ENCODE assay signal across 8 mouse cellular contexts in the genomic region with DNA sequence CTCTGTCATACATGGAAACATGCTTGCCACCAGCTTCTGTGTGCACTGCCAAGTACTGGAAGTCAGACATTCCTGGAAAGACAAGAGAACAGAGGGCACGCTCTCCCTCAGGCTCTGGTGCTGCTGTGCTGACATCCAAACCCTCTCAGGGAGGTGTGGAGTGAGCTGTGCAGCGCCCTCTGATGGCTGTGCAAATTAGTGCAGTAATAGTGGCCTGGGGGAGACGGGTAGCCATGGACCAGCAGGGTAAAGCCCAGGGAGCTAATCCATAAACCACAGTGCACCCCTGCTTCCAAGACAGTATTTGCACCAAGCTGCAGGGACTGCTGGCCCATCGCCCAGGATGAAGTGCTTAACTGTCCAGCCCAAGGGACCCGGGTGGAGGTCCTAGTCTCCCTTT. TPM values are rescaled to one million over a fixed set of nuclear protein-coding genes. Genes with fewer than 3 reads are reported as not detected.
DNase-seq lines count a peak whose midpoint lies in the region; TF ChIP-seq lines count a peak whose summit lies in the region.
"Had no signal": no experiment of that assay in that cellular context is flagged by ENCODE, and none has a peak within 500 bp of the region (broad histone marks: within the 10 kb centered on the region; RNA-seq: fewer than 3 reads in every experiment).

No protein-coding gene starts in this region.

- TF ChIP-seq EP300 in ES-Bruce4 (IDR thresholded peaks at IDR 0.05; ENCODE audit: insufficient read depth, low read depth, low read length): no peak

- no peaks in the 10 kb centered on the region for H3K9me3 ChIP-seq in ES-Bruce4 (replicated peaks; ENCODE audit: control insufficient read depth, insufficient read depth, low read length, poor library complexity, severe bottlenecking)

- H3K4me3 ChIP-seq in ES-Bruce4 (ENCODE audit: low read depth, low read length): no peak overlapping the region

- H3K4me1 ChIP-seq in ES-Bruce4 (ENCODE audit: control insufficient read depth, insufficient read depth, low read length): no peaks in the 10 kb centered on the region

- peak; percentile 54 to 61 for DNase-seq in layer of hippocampus, postnatal 10 days (ENCODE audit: low spot score in 2 of 2)
- DNase-seq in layer of hippocampus, adult 8-10 months (ENCODE audit: low spot score in 2 of 2): no peak
- peak; percentile 26 for DNase-seq in WW6 (ENCODE audit: low read depth, low spot score)
- DNase-seq in lung, postnatal 14 days: peak; percentile 25
- no peak for DNase-seq in cerebellum, adult 11-12 months
- DNase-seq in heart, adult 9 months (ENCODE audit: low spot score in 2 of 2): no peak

- TF ChIP-seq POLR2A in ES-Bruce4 (IDR thresholded peaks at IDR 0.05; ENCODE audit: insufficient read depth, low read length): no peak

- H3K27ac ChIP-seq in ES-Bruce4 (ENCODE audit: insufficient read depth, low read length): no peak overlapping the region

- H3K9ac ChIP-seq in ES-Bruce4 (ENCODE audit: low read depth, poor library complexity, severe bottlenecking): no peak overlapping the region

- TF ChIP-seq CTCF in ES-Bruce4 (IDR thresholded peaks at IDR 0.05; ENCODE audit: low read depth, low read length): peak; percentile 84

- H3K27me3 ChIP-seq in ES-Bruce4 (ENCODE audit: control insufficient read depth, insufficient read depth, low read length, poor library complexity, severe bottlenecking): no peaks in the 10 kb centered on the region

- peaks cover 9% of the 10 kb centered on the region; the same call in 1 of the 2 replicates for H3K36me3 ChIP-seq in ES-Bruce4 (ENCODE audit: control insufficient read depth, insufficient read depth, low read length, poor library complexity, severe bottlenecking)

RNA-seq across cellular contexts. Expression of gene Gtf3c5, which starts 5.5 kb away (rescaled TPM):
- total RNA-seq in layer of hippocampus, postnatal 10 days (2021): 10 to 100 TPM; 19.2 to 19.5 TPM
- 10 to 100 TPM; 18.6 to 21.2 (median 19.5) TPM for total RNA-seq in layer of hippocampus, adult 8-10 months (2022)
- 29.0 TPM in 2 replicates for polyA plus RNA-seq in ES-Bruce4 (2011; ENCODE audit: insufficient read depth, insufficient read length, low read depth, missing spikeins)

RNA-seq across cellular contexts. Expression of gene Cel, which starts 14.8 kb away (rescaled TPM):
- not detected for total RNA-seq in layer of hippocampus, postnatal 10 days (2021)
- total RNA-seq in layer of hippocampus, adult 8-10 months (2022): not detected
- polyA plus RNA-seq in ES-Bruce4 (2011; ENCODE audit: insufficient read depth, insufficient read length, low read depth, missing spikeins): not detected in 2 replicates
- total RNA-seq: layer of hippocampus, postnatal 36 days had no signal

RNA-seq across cellular contexts. Expression of gene Gfi1b, which starts 43.8 kb away (rescaled TPM):
- not detected for total RNA-seq in layer of hippocampus, postnatal 10 days (2021)
- not detected for total RNA-seq in layer of hippocampus, adult 8-10 months (2022)
- 0.49 and 0.76 TPM in 2 replicates for polyA plus RNA-seq in ES-Bruce4 (2011; ENCODE audit: insufficient read depth, insufficient read length, low read depth, missing spikeins)
- total RNA-seq: layer of hippocampus, postnatal 36 days had no signal

Comparison
In these comparisons a context has a peak if more than half of its experiments do, and no peak if none do; other contexts are left out.
1. DNase-seq: peak in layer of hippocampus, postnatal 10 days (2 of 2), WW6 (single experiment) and lung, postnatal 14 days (single experiment); none in layer of hippocampus, adult 8-10 months (0 of 2), cerebellum, adult 11-12 months (single experiment) and heart, adult 9 months (0 of 2).